Mouse (Mus musculus): ENCODE measurements around the gene Mipol1. TPM values are rescaled to one million over a fixed set of nuclear protein-coding genes. Genes with fewer than 3 reads are reported as not detected.

The Mipol1 gene
- 13.0 and 14.0 TPM in 2 replicates for polyA plus RNA-seq (2015; fragmentation: Nextera tagmentation; extraction: Ambion mirVana)

GRCm38 (mm10) chr12:57230192-57230706 is at the start of gene Mipol1, which contains the start of gene Prps1l3:
TSS of gene Mipol1 (plus strand) at chr12:57230427.
TSS of gene Prps1l3 (plus strand) at chr12:57230412.
- peak within 1 kb of the TSS; percentile 65 for H3K4me2 ChIP-seq (replicated peaks; ENCODE audit: low read depth, low read length)
- peak within 1 kb of the TSS; percentile 93 for H3K27ac ChIP-seq (ENCODE audit: low read length)
- H3K9ac ChIP-seq (replicated peaks; ENCODE audit: low read length) = peak within 1 kb of the TSS; percentile 91
- under 1% methylated on average over 58 of the region's 58 CpGs for WGBS
- no peaks in the 10 kb centered on the region for H3K27me3 ChIP-seq (ENCODE audit: insufficient read depth, low read length)
- 0 out of 2 replicates have a peak, but pooled peaks cover 8% of the 10 kb centered on the region for H3K4me1 ChIP-seq (ENCODE audit: insufficient read depth, low read length)
- ATAC-seq (ENCODE audit: low FRiP score, low TSS enrichment) = peak; percentile 98
- H3K4me3 ChIP-seq (ENCODE audit: low read length) = peak within 1 kb of the TSS; percentile 79
- H3K36me3 ChIP-seq (ENCODE audit: insufficient read depth, low read length) = 0 out of 2 replicates have a peak, but pooled peaks cover 2% of the 10 kb centered on the region
- no peaks in the 10 kb centered on the region for H3K9me3 ChIP-seq (ENCODE audit: low read length)

GRCm38 (mm10) chr12:57184401-57185147 is 45.7 kb upstream of the Mipol1 start:
- 61% methylated on average over 2 of the region's 2 CpGs for WGBS
- Histone ChIP-seq H3K27ac (ENCODE audit: low read length) (no peak overlapping the region), H3K9ac (replicated peaks; ENCODE audit: low read length) (no peak overlapping the region), H3K27me3 (ENCODE audit: insufficient read depth, low read length) (no peaks in the 10 kb centered on the region), H3K4me2 (replicated peaks; ENCODE audit: low read depth, low read length) (no peak overlapping the region), H3K4me1 (ENCODE audit: insufficient read depth, low read length) (no peaks in the 10 kb centered on the region), H3K4me3 (ENCODE audit: low read length) (no peak overlapping the region), H3K9me3 (ENCODE audit: low read length) (no peaks in the 10 kb centered on the region), H3K36me3 (ENCODE audit: insufficient read depth, low read length) (no peaks in the 10 kb centered on the region)
- ATAC-seq (ENCODE audit: low FRiP score, low TSS enrichment) = no peak

DNA sequence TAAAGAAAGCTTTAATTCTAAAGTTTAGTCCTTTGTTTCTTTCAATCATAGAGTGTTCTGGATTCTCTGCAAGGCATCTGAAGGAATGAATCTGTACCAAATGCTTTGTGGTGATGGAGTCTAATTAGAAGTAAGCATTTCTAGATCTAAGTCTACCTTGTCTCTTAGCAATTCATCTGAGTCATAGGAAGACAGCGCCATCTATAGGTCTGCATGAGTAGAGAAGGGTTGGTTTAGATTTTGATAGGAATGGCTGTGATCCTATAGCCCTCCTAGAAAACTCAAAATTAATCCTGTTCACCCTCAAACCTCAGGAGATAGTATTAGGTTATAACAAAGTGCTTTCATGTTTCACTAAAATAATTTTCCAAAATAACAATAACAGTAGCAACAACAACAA is 44.8 kb upstream of the Mipol1 start:
- WGBS = 0% methylated on average over 1 of the region's 1 CpGs
- Histone ChIP-seq H3K4me2 (replicated peaks; ENCODE audit: low read depth, low read length) (no peak overlapping the region), H3K4me3 (ENCODE audit: low read length) (no peak overlapping the region), H3K4me1 (ENCODE audit: insufficient read depth, low read length) (no peaks in the 10 kb centered on the region), H3K36me3 (ENCODE audit: insufficient read depth, low read length) (no peaks in the 10 kb centered on the region), H3K27me3 (ENCODE audit: insufficient read depth, low read length) (no peaks in the 10 kb centered on the region), H3K27ac (ENCODE audit: low read length) (no peak overlapping the region), H3K9me3 (ENCODE audit: low read length) (no peaks in the 10 kb centered on the region), H3K9ac (replicated peaks; ENCODE audit: low read length) (no peak overlapping the region)
- ATAC-seq (ENCODE audit: low FRiP score, low TSS enrichment) = no peak

- Histone ChIP-seq H3K9ac (replicated peaks; ENCODE audit: low read length) (no peak overlapping the region), H3K36me3 (ENCODE audit: insufficient read depth, low read length) (no peaks in the 10 kb centered on the region), H3K4me3 (ENCODE audit: low read length) (no peak overlapping the region), H3K27ac (ENCODE audit: low read length) (no peak overlapping the region), H3K4me1 (ENCODE audit: insufficient read depth, low read length) (no peaks in the 10 kb centered on the region), H3K9me3 (ENCODE audit: low read length) (no peaks in the 10 kb centered on the region), H3K27me3 (ENCODE audit: insufficient read depth, low read length) (no peaks in the 10 kb centered on the region), H3K4me2 (replicated peaks; ENCODE audit: low read depth, low read length) (no peak overlapping the region)
- ATAC-seq (ENCODE audit: low FRiP score, low TSS enrichment) = no peak
- WGBS = 73% methylated on average over 2 of the region's 2 CpGs
Measured at GRCm38 (mm10) chr12:57186126-57186525, 44.1 kb upstream of the Mipol1 start.

DNA sequence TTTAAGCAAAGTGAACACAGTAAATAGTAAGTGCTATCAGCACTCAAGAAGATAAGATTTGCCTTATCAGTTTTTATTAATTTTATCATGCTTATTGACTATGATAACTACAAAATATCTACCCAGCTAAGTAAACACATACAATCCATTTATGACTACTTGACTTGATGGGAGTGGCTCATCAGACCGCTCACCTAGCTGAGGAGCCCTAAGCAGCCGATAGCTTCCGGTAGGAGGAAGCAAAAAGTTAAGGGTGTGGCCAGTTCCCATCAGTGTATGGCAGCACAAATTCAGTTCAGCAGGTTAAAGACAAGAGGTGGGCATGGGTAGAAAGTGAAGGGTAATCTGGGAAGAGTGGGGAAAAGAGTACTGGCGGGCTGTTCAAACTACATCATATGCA is 43.2 kb upstream of the Mipol1 start:
- no peak overlapping the region for H3K4me3 ChIP-seq (ENCODE audit: low read length)
- no peak for ATAC-seq (ENCODE audit: low FRiP score, low TSS enrichment)
- no peaks in the 10 kb centered on the region for H3K27me3 ChIP-seq (ENCODE audit: insufficient read depth, low read length)
- no peaks in the 10 kb centered on the region for H3K4me1 ChIP-seq (ENCODE audit: insufficient read depth, low read length)
- no peaks in the 10 kb centered on the region for H3K9me3 ChIP-seq (ENCODE audit: low read length)
- no peak overlapping the region for H3K4me2 ChIP-seq (replicated peaks; ENCODE audit: low read depth, low read length)
- H3K27ac ChIP-seq (ENCODE audit: low read length) = no peak overlapping the region
- H3K36me3 ChIP-seq (ENCODE audit: insufficient read depth, low read length) = no peaks in the 10 kb centered on the region
- WGBS = 85% methylated on average over 4 of the region's 4 CpGs
- H3K9ac ChIP-seq (replicated peaks; ENCODE audit: low read length) = no peak overlapping the region

DNA sequence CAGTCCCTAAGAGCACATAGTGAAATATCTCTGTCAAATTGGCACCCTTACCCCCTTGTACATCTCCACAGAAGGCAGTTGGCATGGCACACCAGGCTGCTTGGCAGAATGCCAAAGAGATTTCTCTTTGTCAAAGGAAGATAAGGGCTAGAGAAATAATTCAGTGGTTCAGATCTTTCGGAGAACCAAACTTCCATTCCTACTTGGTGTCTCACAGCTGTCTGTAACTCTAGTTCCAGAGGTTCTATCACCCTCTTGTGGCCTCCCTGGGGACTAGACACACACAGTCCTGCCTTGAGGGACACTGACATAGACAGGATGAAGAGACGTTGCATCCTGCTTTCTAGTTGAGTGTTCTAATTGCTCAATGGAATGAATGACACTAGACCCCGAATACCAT is 35.6 kb upstream of the Mipol1 start:
- no peak for ATAC-seq (ENCODE audit: low FRiP score, low TSS enrichment)
- no peak overlapping the region for H3K27ac ChIP-seq (ENCODE audit: low read length)
- 37% methylated on average over 3 of the region's 3 CpGs for WGBS

DNA sequence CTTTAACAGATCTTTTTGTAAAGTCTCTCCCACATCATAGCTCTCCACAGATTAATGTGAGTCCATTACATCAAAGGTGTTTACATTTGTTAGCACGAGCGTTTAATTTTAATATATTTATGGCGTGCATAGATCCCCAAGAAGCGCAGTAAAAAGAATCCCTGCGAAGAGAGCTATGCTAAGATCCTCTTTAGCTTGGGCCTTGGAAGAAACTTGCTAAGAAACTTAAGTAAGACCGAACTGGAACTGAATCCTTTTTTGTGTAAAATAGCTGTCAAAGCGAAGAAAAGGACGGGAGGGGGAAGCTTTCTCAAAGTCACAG is 34.0 kb upstream of the Mipol1 start:
- Histone ChIP-seq H3K4me3 (ENCODE audit: low read length) (peak overlapping the region; percentile 53), H3K4me2 (replicated peaks; ENCODE audit: low read depth, low read length) (peak overlapping the region; percentile 78), H3K4me1 (ENCODE audit: insufficient read depth, low read length) (0 out of 2 replicates have a peak, but pooled peaks cover 5% of the 10 kb centered on the region), H3K27ac (ENCODE audit: low read length) (no peak overlapping the region), H3K9me3 (ENCODE audit: low read length) (no peaks in the 10 kb centered on the region), H3K36me3 (ENCODE audit: insufficient read depth, low read length) (no peaks in the 10 kb centered on the region), H3K27me3 (ENCODE audit: insufficient read depth, low read length) (peaks cover 8% of the 10 kb centered on the region), H3K9ac (replicated peaks; ENCODE audit: low read length) (peak overlapping the region; percentile 58)
- ATAC-seq (ENCODE audit: low FRiP score, low TSS enrichment) = no peak
- 12% methylated on average over 8 of the region's 8 CpGs for WGBS

More for the DNA sequence above, 35.6 kb upstream of the Mipol1 start:
- H3K27me3 ChIP-seq (ENCODE audit: insufficient read depth, low read length) = peaks cover 8% of the 10 kb centered on the region
- H3K9me3 ChIP-seq (ENCODE audit: low read length) = no peaks in the 10 kb centered on the region
- no peaks in the 10 kb centered on the region for H3K36me3 ChIP-seq (ENCODE audit: insufficient read depth, low read length)
- no peak overlapping the region for H3K9ac ChIP-seq (replicated peaks; ENCODE audit: low read length)
- H3K4me2 ChIP-seq (replicated peaks; ENCODE audit: low read depth, low read length) = no peak overlapping the region
- H3K4me3 ChIP-seq (ENCODE audit: low read length) = no peak overlapping the region
- 0 out of 2 replicates have a peak, but pooled peaks cover 5% of the 10 kb centered on the region for H3K4me1 ChIP-seq (ENCODE audit: insufficient read depth, low read length)

DNA sequence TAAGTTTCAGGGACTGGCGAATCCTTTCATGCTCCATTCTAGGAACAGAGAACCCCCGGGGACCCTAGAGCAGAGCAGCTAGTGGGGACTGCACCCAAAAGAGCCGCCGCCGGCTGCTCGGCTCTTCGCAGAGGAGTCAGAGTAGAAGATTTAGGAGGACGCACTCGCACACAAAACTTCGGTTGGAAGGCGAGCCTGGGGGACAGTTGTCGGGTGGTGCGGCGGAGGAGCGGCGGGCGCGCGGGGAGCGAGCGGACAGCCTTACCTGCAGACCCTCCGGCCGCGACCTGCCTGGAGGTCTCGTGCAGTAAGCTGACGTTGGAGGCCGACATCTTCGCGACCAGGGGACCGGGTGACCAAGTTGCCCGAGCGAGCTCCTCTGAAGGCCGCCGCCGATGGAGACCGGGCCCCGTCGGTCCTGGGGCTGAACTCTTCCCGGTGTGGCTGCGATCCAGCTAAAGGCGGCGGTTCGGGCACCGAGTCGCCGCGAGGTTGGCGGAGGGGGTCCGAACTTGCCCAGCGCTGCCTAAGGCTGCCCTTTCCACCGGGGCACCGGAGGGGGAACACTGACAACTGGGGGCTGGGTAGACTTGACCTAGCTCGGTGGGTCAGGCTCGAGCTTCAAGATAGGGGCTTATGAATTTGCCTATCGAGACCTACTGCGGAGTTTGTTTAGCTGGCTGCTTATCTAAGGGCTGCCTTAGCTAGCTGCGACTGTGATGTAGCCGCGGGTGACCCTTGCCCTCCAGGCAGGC is 33.4 kb upstream of the Mipol1 start:
- Histone ChIP-seq H3K27ac (ENCODE audit: low read length) (no peak overlapping the region), H3K36me3 (ENCODE audit: insufficient read depth, low read length) (no peaks in the 10 kb centered on the region), H3K9me3 (ENCODE audit: low read length) (no peaks in the 10 kb centered on the region), H3K4me2 (replicated peaks; ENCODE audit: low read depth, low read length) (peak overlapping the region; percentile 78), H3K9ac (replicated peaks; ENCODE audit: low read length) (peak overlapping the region; percentile 58), H3K27me3 (ENCODE audit: insufficient read depth, low read length) (peaks cover 8% of the 10 kb centered on the region), H3K4me1 (ENCODE audit: insufficient read depth, low read length) (0 out of 2 replicates have a peak, but pooled peaks cover 5% of the 10 kb centered on the region), H3K4me3 (ENCODE audit: low read length) (peak overlapping the region; percentile 53)
- peak; percentile 83 for ATAC-seq (ENCODE audit: low FRiP score, low TSS enrichment)
- WGBS = under 1% methylated on average over 59 of the region's 59 CpGs

DNA sequence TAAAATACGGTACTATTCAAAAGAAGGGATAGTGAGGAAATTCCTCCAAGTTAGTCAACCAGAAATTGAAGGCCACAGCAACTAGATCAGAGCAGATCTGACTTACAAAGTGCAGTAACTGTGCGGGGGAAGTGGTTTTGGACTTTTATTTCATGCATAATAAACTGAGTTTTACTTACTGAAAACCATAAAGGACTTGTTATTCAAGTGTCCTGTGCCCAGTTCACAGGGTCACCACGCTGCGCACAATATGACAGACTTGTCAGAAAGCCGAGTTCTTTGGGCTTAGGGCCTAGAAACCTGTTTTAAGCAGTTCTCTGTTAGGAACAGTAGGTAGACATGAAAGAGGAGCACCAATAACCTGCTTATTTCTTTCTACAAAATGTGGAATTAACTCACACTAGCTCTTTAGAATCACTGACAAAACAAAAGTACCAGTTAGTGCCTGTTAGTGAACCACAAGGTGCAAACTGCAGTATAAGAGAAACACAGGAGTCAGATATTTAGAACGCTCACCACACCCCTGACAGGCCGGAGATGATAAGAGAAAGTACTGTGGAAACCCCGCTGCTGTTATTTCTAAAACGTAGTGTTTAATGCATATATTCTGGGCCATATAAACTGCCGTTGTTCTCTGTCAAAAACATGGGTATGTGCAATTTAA is 32.7 kb upstream of the Mipol1 start, which contains the start of gene Slc25a21:
Slc25a21 (minus strand) TSS at position 110 of the 664 bp plus-strand sequence.
- Histone ChIP-seq H3K4me3 (ENCODE audit: low read length) (peak within 1 kb of the TSS; percentile 53), H3K27ac (ENCODE audit: low read length) (no peak within 1 kb of the TSS), H3K9me3 (ENCODE audit: low read length) (no peaks in the 10 kb centered on the region), H3K4me1 (ENCODE audit: insufficient read depth, low read length) (0 out of 2 replicates have a peak, but pooled peaks cover 5% of the 10 kb centered on the region), H3K27me3 (ENCODE audit: insufficient read depth, low read length) (peaks cover 8% of the 10 kb centered on the region), H3K36me3 (ENCODE audit: insufficient read depth, low read length) (no peaks in the 10 kb centered on the region), H3K9ac (replicated peaks; ENCODE audit: low read length) (peak within 1 kb of the TSS; percentile 58), H3K4me2 (replicated peaks; ENCODE audit: low read depth, low read length) (peak within 1 kb of the TSS; percentile 78)
- 64% methylated on average over 10 of the region's 10 CpGs for WGBS
- no peak for ATAC-seq (ENCODE audit: low FRiP score, low TSS enrichment)

Measured in kidney, embryonic 16.5 days (tissue).